Mouse (Mus musculus): ENCODE results near the gene Spo11.

Spo11 gene

GRCm38 (mm10) chr2:173035653-173036052 lies 58.2 kb downstream of the Spo11 start:
- DNase-seq: no peak

- no peak for DNase-seq
These were observed 58.6 kb downstream of the Spo11 start for GRCm38 (mm10) chr2:173036055-173036454.

- no peak for DNase-seq
These were observed 59.1 kb downstream of the Spo11 start for GRCm38 (mm10) chr2:173036611-173037010.

GRCm38 (mm10) chr2:173037347-173037746 lies 59.8 kb downstream of the Spo11 start:
- no peak for DNase-seq

- DNase-seq: no peak
These were observed 60.5 kb downstream of the Spo11 start for GRCm38 (mm10) chr2:173037827-173038607.

- no peak for DNase-seq
These were observed 61.5 kb downstream of the Spo11 start for GRCm38 (mm10) chr2:173039041-173039440.

GRCm38 (mm10) chr2:173040803-173041202 lies 63.3 kb downstream of the Spo11 start:
- DNase-seq: no peak

GRCm38 (mm10) chr2:173041242-173041641 lies 63.7 kb downstream of the Spo11 start:
- DNase-seq: no peak

GRCm38 (mm10) chr2:173041893-173042292 lies 64.4 kb downstream of the Spo11 start:
- DNase-seq: no peak

GRCm38 (mm10) chr2:173042504-173043162 lies 65.1 kb downstream of the Spo11 start:
- DNase-seq: no peak

Measured in kidney, adult 8-10 months (tissue).